Mouse (Mus musculus) liver, embryonic 11.5 days (tissue): Measurements from ENCODE around the gene Gm6525. TPM values are rescaled to one million over a fixed set of nuclear protein-coding genes. Genes with fewer than 3 reads are reported as not detected.

Experiments used
- ATAC-seq: fragments of 200-750 bp; cut with Nextera tagmentation; replicated peaks from 2 replicates; pipeline ENCODE4 v1.8.0; 2017; ENCODE audit warnings: moderate number of reproducible peaks, mild to moderate bottlenecking, moderate TSS enrichment, moderate library complexity; ENCODE audit not compliant: low FRiP score
- DNase-seq: peaks from one replicate; pipeline ENCODE4 v3.0.0-alpha.2; 2017; ENCODE audit warnings: low spot score
- H3K27ac ChIP-seq: fragments of 300-500 bp; sonication (generic); 2 replicates; pipeline ENCODE4 v1.5.1; 2014; ENCODE audit warnings: mild to moderate bottlenecking, low read depth, low read length, control low read depth
- H3K27me3 ChIP-seq: fragments of 300-500 bp; sonication (generic); replicated peaks from 2 replicates; pipeline ENCODE4 v1.6.1; 2014; ENCODE audit warnings: low read length, mixed read lengths; ENCODE audit not compliant: control insufficient read depth, insufficient read depth
- H3K36me3 ChIP-seq: fragments of 300-500 bp; sonication (generic); 2 replicates; pipeline ENCODE4 v1.6.1; 2014; ENCODE audit warnings: mild to moderate bottlenecking, low read length, moderate library complexity, mixed read lengths; ENCODE audit not compliant: control insufficient read depth, insufficient read depth
- H3K4me1 ChIP-seq: fragments of 300-500 bp; sonication (generic); replicated peaks from 2 replicates; pipeline ENCODE4 v1.6.1; 2014; ENCODE audit warnings: low read length, mixed read lengths; ENCODE audit not compliant: control insufficient read depth, insufficient read depth
- H3K4me2 ChIP-seq: fragments of 300-500 bp; sonication (generic); 2 replicates; pipeline ENCODE4 v1.6.1; 2014; ENCODE audit warnings: mild to moderate bottlenecking, control low read depth, moderate library complexity
- H3K4me3 ChIP-seq: fragments of 300-500 bp; sonication (generic); 2 replicates; pipeline ENCODE4 v1.5.1; 2014; ENCODE audit warnings: low read depth, low read length, control low read depth
- H3K9ac ChIP-seq: fragments of 300-500 bp; sonication (generic); 2 replicates; pipeline ENCODE4 v1.6.1; 2014; ENCODE audit warnings: low read depth, low read length, control low read depth
- H3K9me3 ChIP-seq: fragments of 300-500 bp; sonication (generic); 2 replicates; pipeline ENCODE4 v1.6.1; 2016; ENCODE audit warnings: low read length, inconsistent platforms, mixed read lengths; ENCODE audit not compliant: control insufficient read depth
- WGBS: fragments of 180-500 bp; shearing (Covaris S2); extraction: QIAGEN DNeasy Blood & Tissue Kit; methylation state at CpG from one replicate; pipeline ENCODE4 v1.1.7; 2014; 5-methylcytosine and 5-hydroxymethylcytosine counted together
- polyA plus RNA-seq: library from polyadenylated mRNA; unstranded; fragments of >200 nt; fragmentation: Nextera tagmentation; extraction: Ambion mirVana; gene quantifications from 2 replicates; pipeline ENCODE4 v1.2.1, GENCODE M21; 2014

Gene Gm6525
- polyA plus RNA-seq, 1 experiment from 2014 or later, result 0.27 TPM

DNA sequence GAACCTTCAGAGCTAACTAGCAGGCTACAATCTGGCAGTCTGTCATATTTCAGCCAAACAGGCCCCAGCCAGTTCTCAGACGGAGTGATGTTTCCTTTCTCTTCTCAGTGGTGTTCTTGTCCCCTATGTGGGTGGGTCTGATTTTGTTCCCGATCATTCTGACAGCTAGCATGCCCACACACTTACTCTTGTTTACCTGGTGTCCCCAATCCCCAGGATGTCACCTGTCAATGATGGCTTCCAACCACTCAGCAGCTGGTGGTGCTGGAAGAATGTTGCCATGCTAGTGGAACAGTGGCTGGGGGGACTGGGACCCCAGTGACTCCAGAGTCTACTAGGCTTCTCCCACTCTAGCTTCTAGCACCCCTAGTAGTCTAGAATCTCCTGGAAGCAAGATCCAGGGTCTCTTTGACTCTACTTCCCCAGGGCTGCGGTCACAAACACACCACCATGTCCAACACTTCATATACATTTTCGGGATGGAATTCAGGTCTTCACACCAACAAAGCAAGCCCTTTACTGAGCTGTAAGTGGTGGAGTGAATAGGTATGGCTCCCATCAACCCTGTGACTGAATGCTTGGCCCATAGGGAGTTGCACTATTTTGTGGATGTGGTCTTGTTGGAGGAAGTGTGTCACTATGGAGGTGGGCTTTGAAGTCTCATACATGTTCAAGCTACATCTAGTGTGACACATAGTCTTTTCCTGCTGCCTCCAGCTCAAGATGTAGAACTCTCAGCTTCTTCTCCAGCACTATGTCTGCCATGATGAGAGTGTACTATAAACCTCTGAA lies 16.1 kb upstream of the Gm6525 start:
- H3K4me2 ChIP-seq, result no peak overlapping the region
- ATAC-seq (no peak), DNase-seq (no peak)
- no peaks in the 10 kb centered on the region for H3K9me3 ChIP-seq
- H3K4me1 ChIP-seq, result peaks cover 5% of the 10 kb centered on the region; the same call in 1 of the 2 replicates
- H3K4me3 ChIP-seq, result no peak overlapping the region
- H3K36me3 ChIP-seq, result no peaks in the 10 kb centered on the region
- whole genome bisulfite sequencing, result 81% methylated on average over 4 of the region's 4 CpGs
- H3K27me3 ChIP-seq, result no peaks in the 10 kb centered on the region
- no peak overlapping the region for H3K9ac ChIP-seq
- H3K27ac ChIP-seq, result no peak overlapping the region

- Histone ChIP-seq H3K4me3 (no peak overlapping the region), H3K4me1 (no peaks in the 10 kb centered on the region), H3K27ac (no peak overlapping the region), H3K27me3 (no peaks in the 10 kb centered on the region), H3K36me3 (no peaks in the 10 kb centered on the region), H3K9ac (no peak overlapping the region), H3K4me2 (no peak overlapping the region), H3K9me3 (no peaks in the 10 kb centered on the region)
- ATAC-seq, result no peak
- no peak for DNase-seq
- 92% methylated on average over 3 of the region's 3 CpGs for WGBS
These were observed 8.5 kb upstream of the Gm6525 start for GRCm38 (mm10) chr3:84165391-84165790.

DNA sequence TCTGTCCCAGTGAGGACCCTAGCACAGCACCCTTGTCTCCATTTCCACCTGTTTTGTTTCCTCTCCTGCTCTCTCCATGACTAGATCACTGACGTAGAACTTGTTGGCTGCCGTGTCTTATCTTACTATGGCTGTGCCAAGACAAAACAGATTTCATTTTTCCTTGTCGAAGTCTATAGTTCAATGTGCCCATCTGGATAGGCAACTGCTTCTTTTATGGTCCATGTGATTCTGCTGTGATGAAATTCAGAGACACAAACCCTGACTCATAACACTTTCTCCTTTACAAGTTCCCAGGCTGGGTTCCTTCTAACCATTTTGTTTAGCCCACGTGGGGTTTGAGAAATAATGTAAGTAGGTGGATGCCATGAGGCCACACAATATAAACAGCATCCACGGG lies 7.8 kb upstream of the Gm6525 start:
- no peak for ATAC-seq
- DNase-seq, result no peak

GRCm38 (mm10) chr3:84168943-84169342 lies 5.0 kb upstream of the Gm6525 start:
- ATAC-seq (no peak), DNase-seq (no peak)
- H3K27ac ChIP-seq, result no peak overlapping the region
- 80% methylated on average over 6 of the region's 6 CpGs for WGBS
- no peak overlapping the region for H3K4me3 ChIP-seq
- no peak overlapping the region for H3K9ac ChIP-seq
- H3K27me3 ChIP-seq, result no peaks in the 10 kb centered on the region
- no peaks in the 10 kb centered on the region for H3K4me1 ChIP-seq
- no peaks in the 10 kb centered on the region for H3K36me3 ChIP-seq
- H3K4me2 ChIP-seq, result no peak overlapping the region
- H3K9me3 ChIP-seq, result no peaks in the 10 kb centered on the region

More for the DNA sequence above, 7.8 kb upstream of the Gm6525 start:
- no peaks in the 10 kb centered on the region for H3K9me3 ChIP-seq
- no peak overlapping the region for H3K9ac ChIP-seq
- no peaks in the 10 kb centered on the region for H3K4me1 ChIP-seq
- H3K27me3 ChIP-seq, result no peaks in the 10 kb centered on the region
- H3K27ac ChIP-seq, result no peak overlapping the region
- H3K4me2 ChIP-seq, result no peak overlapping the region
- 79% methylated on average over 5 of the region's 5 CpGs for WGBS
- H3K4me3 ChIP-seq, result no peak overlapping the region
- no peaks in the 10 kb centered on the region for H3K36me3 ChIP-seq

GRCm38 (mm10) chr3:84169393-84170005 lies 4.4 kb upstream of the Gm6525 start:
- Histone ChIP-seq H3K4me1 (no peaks in the 10 kb centered on the region), H3K27ac (no peak overlapping the region), H3K9me3 (no peaks in the 10 kb centered on the region), H3K4me2 (no peak overlapping the region), H3K9ac (no peak overlapping the region), H3K36me3 (no peaks in the 10 kb centered on the region), H3K27me3 (no peaks in the 10 kb centered on the region), H3K4me3 (no peak overlapping the region)
- DNase-seq (no peak), ATAC-seq (no peak)
- 59% methylated on average over 8 of the region's 8 CpGs for WGBS

DNA sequence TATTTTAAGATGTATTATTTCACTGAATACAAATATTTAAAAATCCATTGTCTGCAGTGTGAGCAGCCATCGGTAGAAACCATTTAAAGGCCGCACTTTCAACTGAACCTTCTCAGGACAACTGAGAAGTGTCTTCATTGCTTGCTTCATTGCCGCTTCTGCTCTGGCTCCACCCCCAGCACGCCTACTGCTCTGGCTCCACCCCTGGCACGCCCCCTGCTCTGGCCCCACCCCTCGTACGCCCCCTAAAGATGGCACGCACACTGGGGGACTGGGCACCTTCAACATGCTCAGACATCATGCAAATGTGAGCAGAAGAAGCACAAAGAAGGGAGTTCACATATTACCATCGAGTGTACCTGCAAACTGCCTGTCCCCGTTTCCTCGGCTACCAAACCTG lies 1.5 kb upstream of the Gm6525 start:
- H3K27ac ChIP-seq, result no peak overlapping the region
- no peaks in the 10 kb centered on the region for H3K27me3 ChIP-seq
- H3K9ac ChIP-seq, result no peak overlapping the region
- DNase-seq, result no peak
- H3K4me3 ChIP-seq, result no peak overlapping the region
- H3K4me2 ChIP-seq, result peak overlapping the region; percentile 1; the same call in 1 of the 2 replicates
- no peaks in the 10 kb centered on the region for H3K9me3 ChIP-seq
- no peak for ATAC-seq
- 33% methylated on average over 11 of the region's 11 CpGs for WGBS
- no peaks in the 10 kb centered on the region for H3K4me1 ChIP-seq
- H3K36me3 ChIP-seq, result no peaks in the 10 kb centered on the region

DNA sequence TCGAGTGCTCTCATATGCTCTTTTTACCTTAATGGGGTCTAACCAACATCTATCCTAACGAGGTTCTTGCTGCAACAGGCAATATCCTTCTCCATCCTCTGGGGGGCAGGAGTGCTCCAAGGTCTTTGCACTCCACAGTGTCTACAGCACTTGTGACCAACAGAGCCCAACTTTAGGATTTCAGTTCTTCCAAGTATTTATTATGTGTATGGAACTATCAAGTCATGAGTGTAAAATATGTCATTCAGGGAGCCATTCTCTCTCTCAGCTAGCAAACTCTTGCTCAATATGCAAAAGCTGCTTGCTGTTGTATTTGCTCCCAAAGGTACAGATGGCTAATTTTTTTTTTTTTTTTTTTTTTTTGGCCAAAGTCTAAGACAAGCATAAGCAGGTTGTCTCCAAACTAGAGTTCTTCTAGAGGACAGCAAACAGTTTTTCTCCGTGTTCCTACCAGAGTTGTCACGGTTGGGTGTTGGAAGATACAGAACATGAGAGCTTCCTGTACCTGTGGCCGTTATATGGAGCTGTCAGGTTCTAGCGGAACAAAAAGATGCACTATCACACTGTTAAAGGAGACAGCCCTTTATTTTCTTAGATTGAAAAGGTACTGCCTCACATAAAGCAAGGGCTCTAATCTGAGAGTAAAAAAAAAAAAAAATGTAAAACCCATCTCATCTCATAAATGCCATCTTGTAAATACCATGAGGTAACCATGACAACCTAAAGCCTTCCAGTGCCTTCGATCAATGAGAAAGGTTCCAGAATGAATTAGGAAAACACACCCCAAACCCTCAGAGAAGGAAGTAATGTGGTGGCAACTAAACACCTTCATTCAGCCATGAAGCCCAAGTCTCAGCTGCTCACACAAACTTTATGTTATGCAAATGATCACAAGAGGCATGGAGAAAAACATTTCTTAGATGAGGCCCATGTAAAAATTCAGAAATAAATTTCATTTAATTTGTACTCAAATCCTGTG lies 1.7 kb downstream of the Gm6525 start:
- ATAC-seq, result 0 out of 2 replicates have a peak, but pooled peaks have one; percentile 51
- 57% methylated on average over 7 of the region's 7 CpGs for WGBS

DNA sequence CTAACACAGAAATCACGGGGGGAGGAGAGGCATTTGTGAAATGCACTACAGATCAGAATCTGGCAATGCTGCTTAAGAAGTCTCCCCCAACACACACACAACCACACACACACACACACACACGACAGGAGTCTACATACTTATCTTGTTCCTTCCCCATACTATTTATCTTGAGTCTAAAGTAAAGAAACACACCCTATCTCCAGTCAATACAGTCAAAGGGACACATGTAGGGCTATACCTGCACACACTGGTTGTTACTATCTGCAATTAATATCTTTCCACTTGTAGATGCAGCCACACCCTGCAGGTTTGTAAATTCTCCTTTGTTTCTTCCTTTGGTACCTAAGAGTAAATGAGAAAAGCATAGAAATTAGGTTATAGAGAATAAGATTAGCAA lies 3.9 kb downstream of the Gm6525 start:
- H3K27ac ChIP-seq, result no peak overlapping the region
- H3K4me2 ChIP-seq, result no peak overlapping the region
- H3K4me3 ChIP-seq, result no peak overlapping the region
- DNase-seq (no peak), ATAC-seq (no peak)
- H3K36me3 ChIP-seq, result no peaks in the 10 kb centered on the region
- H3K9me3 ChIP-seq, result no peaks in the 10 kb centered on the region
- no peaks in the 10 kb centered on the region; the same call in 1 of the 2 replicates for H3K27me3 ChIP-seq
- no peak overlapping the region for H3K9ac ChIP-seq
- 61% methylated on average over 2 of the region's 2 CpGs for WGBS
- H3K4me1 ChIP-seq, result no peaks in the 10 kb centered on the region

More for the DNA sequence above, 1.7 kb downstream of the Gm6525 start:
- DNase-seq, result peak; percentile 56
- H3K4me1 ChIP-seq, result no peaks in the 10 kb centered on the region
- no peaks in the 10 kb centered on the region for H3K27me3 ChIP-seq
- no peak overlapping the region for H3K9ac ChIP-seq
- no peak overlapping the region for H3K4me2 ChIP-seq
- no peak overlapping the region for H3K27ac ChIP-seq
- H3K4me3 ChIP-seq, result no peak overlapping the region
- H3K36me3 ChIP-seq, result no peaks in the 10 kb centered on the region
- no peaks in the 10 kb centered on the region for H3K9me3 ChIP-seq
